Mouse (Mus musculus): ENCODE results near the gene Abraxas1. TPM values are rescaled to one million over a fixed set of nuclear protein-coding genes. Genes with fewer than 3 reads are reported as not detected.

The Abraxas1 gene
- total and polyA plus RNA-seq, 3 experiments: 6.9 to 9.0 (median 8.3) TPM

DNA sequence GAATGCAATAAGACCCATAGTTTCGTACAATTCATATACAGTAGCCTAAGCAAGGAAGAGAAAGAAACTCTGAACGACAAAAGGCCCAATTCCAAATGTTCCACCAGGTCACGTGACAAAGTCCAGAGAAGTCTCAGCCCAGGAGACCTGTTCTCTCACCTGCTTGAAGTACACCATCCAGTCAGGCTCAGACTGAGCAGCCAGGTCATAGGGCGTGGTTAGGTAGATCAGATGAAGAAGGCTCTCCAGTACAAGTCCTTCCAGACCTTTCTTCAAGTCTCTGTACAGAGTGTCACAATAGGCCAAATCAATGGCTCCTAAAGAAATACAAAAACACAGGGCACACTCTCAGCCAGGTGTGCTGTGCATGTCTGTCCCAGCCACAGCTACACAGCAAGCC lies 49.2 kb downstream of the Abraxas1 start:
- TF ChIP-seq POLR2A (IDR thresholded peaks at IDR 0.05; ENCODE audit: insufficient read depth, low read depth, low read length): no peak
- TF ChIP-seq CTCF (IDR thresholded peaks at IDR 0.05): no peak
- no peak for TF ChIP-seq EP300 (IDR thresholded peaks at IDR 0.05; ENCODE audit: insufficient read depth, low read depth, low read length)
- Histone ChIP-seq H3K27me3 (ENCODE audit: control insufficient read depth, insufficient read depth, low read length) (no peaks in the 10 kb centered on the region), H3K27ac (no peak overlapping the region), H3K4me3 (no peak overlapping the region), H3K9ac (ENCODE audit: low read depth, low read length) (no peak overlapping the region), H3K36me3 (ENCODE audit: control insufficient read depth, insufficient read depth, low read length) (no peaks in the 10 kb centered on the region), H3K79me2 (replicated peaks; ENCODE audit: control insufficient read depth, insufficient read depth, low read length) (no peaks in the 10 kb centered on the region), H3K4me1 (ENCODE audit: control insufficient read depth, insufficient read depth, low read length) (no peaks in the 10 kb centered on the region)
- intact Hi-C loops (cut with DNase I): no loop called here
- 95% methylated on average over 4 of the region's 4 CpGs for WGBS
- no peak for DNase-seq

GRCm38 (mm10) chr5:100766026-100766425 lies 54.7 kb downstream of the Abraxas1 start:
- DNase-seq: no peak
- no peaks in the 10 kb centered on the region for H3K79me2 ChIP-seq (replicated peaks; ENCODE audit: control insufficient read depth, insufficient read depth, low read length)
- no peaks in the 10 kb centered on the region for H3K4me1 ChIP-seq (ENCODE audit: control insufficient read depth, insufficient read depth, low read length)
- no peak overlapping the region for H3K9ac ChIP-seq (ENCODE audit: low read depth, low read length)
- intact Hi-C loops (cut with DNase I): no loop called here
- TF ChIP-seq EP300 (IDR thresholded peaks at IDR 0.05; ENCODE audit: insufficient read depth, low read depth, low read length) (no peak), POLR2A (IDR thresholded peaks at IDR 0.05; ENCODE audit: insufficient read depth, low read depth, low read length) (no peak), CTCF (IDR thresholded peaks at IDR 0.05) (no peak)
- H3K27me3 ChIP-seq (ENCODE audit: control insufficient read depth, insufficient read depth, low read length): no peaks in the 10 kb centered on the region
- no peak overlapping the region for H3K4me3 ChIP-seq
- no peak overlapping the region for H3K27ac ChIP-seq
- no peaks in the 10 kb centered on the region for H3K36me3 ChIP-seq (ENCODE audit: control insufficient read depth, insufficient read depth, low read length)
- WGBS: 93% methylated on average over 7 of the region's 7 CpGs

DNA sequence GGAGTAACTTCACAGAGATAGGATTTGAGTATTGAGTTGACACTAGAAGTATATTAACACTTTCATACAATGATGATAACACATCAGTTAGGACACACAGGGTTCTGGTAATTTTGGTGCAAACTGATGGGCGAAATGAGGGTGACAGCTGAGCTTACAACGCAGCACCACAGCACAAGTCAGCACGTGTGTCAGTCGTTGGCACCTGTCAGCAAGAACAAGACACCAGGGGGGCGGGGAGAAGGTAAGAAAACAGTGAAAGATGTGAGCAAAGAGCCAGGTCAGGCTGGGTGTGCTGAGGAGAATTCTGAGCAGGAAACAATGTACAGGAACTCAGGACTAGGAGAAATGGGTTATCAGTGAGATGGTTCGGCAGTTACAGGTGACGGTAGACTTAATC lies 59.0 kb downstream of the Abraxas1 start:
- no peak for DNase-seq
- Histone ChIP-seq H3K4me3 (no peak overlapping the region), H3K79me2 (replicated peaks; ENCODE audit: control insufficient read depth, insufficient read depth, low read length) (no peaks in the 10 kb centered on the region), H3K27ac (no peak overlapping the region), H3K36me3 (ENCODE audit: control insufficient read depth, insufficient read depth, low read length) (no peaks in the 10 kb centered on the region), H3K9ac (ENCODE audit: low read depth, low read length) (no peak overlapping the region), H3K4me1 (ENCODE audit: control insufficient read depth, insufficient read depth, low read length) (no peaks in the 10 kb centered on the region), H3K27me3 (ENCODE audit: control insufficient read depth, insufficient read depth, low read length) (no peaks in the 10 kb centered on the region)
- intact Hi-C loops (cut with DNase I): no loop called here
- TF ChIP-seq EP300 (IDR thresholded peaks at IDR 0.05; ENCODE audit: insufficient read depth, low read depth, low read length): no peak
- no peak for TF ChIP-seq POLR2A (IDR thresholded peaks at IDR 0.05; ENCODE audit: insufficient read depth, low read depth, low read length)
- TF ChIP-seq CTCF (IDR thresholded peaks at IDR 0.05): no peak
- WGBS: 86% methylated on average over 7 of the region's 7 CpGs

- WGBS: 86% methylated on average over 10 of the region's 10 CpGs
- no peaks in the 10 kb centered on the region for H3K79me2 ChIP-seq (replicated peaks; ENCODE audit: control insufficient read depth, insufficient read depth, low read length)
- no peak overlapping the region for H3K4me3 ChIP-seq
- H3K27ac ChIP-seq: no peak overlapping the region
- no peaks in the 10 kb centered on the region for H3K4me1 ChIP-seq (ENCODE audit: control insufficient read depth, insufficient read depth, low read length)
- intact Hi-C loops (cut with DNase I): no loop called here
- no peak for TF ChIP-seq EP300 (IDR thresholded peaks at IDR 0.05; ENCODE audit: insufficient read depth, low read depth, low read length)
- no peak for TF ChIP-seq POLR2A (IDR thresholded peaks at IDR 0.05; ENCODE audit: insufficient read depth, low read depth, low read length)
- no peak for TF ChIP-seq CTCF (IDR thresholded peaks at IDR 0.05)
- no peaks in the 10 kb centered on the region for H3K27me3 ChIP-seq (ENCODE audit: control insufficient read depth, insufficient read depth, low read length)
- no peak for DNase-seq
- no peaks in the 10 kb centered on the region for H3K36me3 ChIP-seq (ENCODE audit: control insufficient read depth, insufficient read depth, low read length)
- no peak overlapping the region for H3K9ac ChIP-seq (ENCODE audit: low read depth, low read length)
Observed at GRCm38 (mm10) chr5:100760049-100760663, 60.6 kb downstream of the Abraxas1 start.

- WGBS: 90% methylated on average over 5 of the region's 5 CpGs
- no peak for TF ChIP-seq EP300 (IDR thresholded peaks at IDR 0.05; ENCODE audit: insufficient read depth, low read depth, low read length)
- no peak for TF ChIP-seq CTCF (IDR thresholded peaks at IDR 0.05)
- TF ChIP-seq POLR2A (IDR thresholded peaks at IDR 0.05; ENCODE audit: insufficient read depth, low read depth, low read length): no peak
- Histone ChIP-seq H3K27ac (no peak overlapping the region), H3K79me2 (replicated peaks; ENCODE audit: control insufficient read depth, insufficient read depth, low read length) (no peaks in the 10 kb centered on the region), H3K27me3 (ENCODE audit: control insufficient read depth, insufficient read depth, low read length) (no peaks in the 10 kb centered on the region), H3K9ac (ENCODE audit: low read depth, low read length) (no peak overlapping the region), H3K4me1 (ENCODE audit: control insufficient read depth, insufficient read depth, low read length) (no peaks in the 10 kb centered on the region), H3K4me3 (no peak overlapping the region), H3K36me3 (ENCODE audit: control insufficient read depth, insufficient read depth, low read length) (no peaks in the 10 kb centered on the region)
- intact Hi-C loops (cut with DNase I): no loop called here
- DNase-seq: no peak
Observed at GRCm38 (mm10) chr5:100758121-100758520, 62.6 kb downstream of the Abraxas1 start.

Other genes starting within 250 kb of the Abraxas1 start
- gene Plac8, start 248.7 kb downstream of the Abraxas1 start, total RNA-seq (2021): 1 to 10 TPM; 1.5 to 3.1 TPM
- 3.7 and 8.0 TPM in 2 replicates for gene Plac8, start 248.7 kb downstream of the Abraxas1 start, polyA plus RNA-seq (2012; rRNA removed)
- 100 to 1,000 TPM in 1 of 2 experiments, 10 to 100 TPM in 1; 95.9 to 109 TPM for gene Coq2, start 145.8 kb downstream of the Abraxas1 start, total RNA-seq (2021)
- 106 and 161 TPM in 2 replicates for gene Coq2, start 145.8 kb downstream of the Abraxas1 start, polyA plus RNA-seq (2012; rRNA removed)
- 1 to 10 TPM; 1.0 to 2.3 TPM for gene Hpse, start 101.2 kb downstream of the Abraxas1 start, total RNA-seq (2021)
- 0.88 and 1.2 TPM in 2 replicates for gene Hpse, start 101.2 kb downstream of the Abraxas1 start, polyA plus RNA-seq (2012; rRNA removed)
- gene Helq, start 22.4 kb downstream of the Abraxas1 start, total RNA-seq (2021): 1 to 10 TPM; 2.1 to 2.9 TPM
- 3.0 and 3.8 TPM in 2 replicates for gene Helq, start 22.4 kb downstream of the Abraxas1 start, polyA plus RNA-seq (2012; rRNA removed)
- 10 to 100 TPM; 77.2 to 78.2 TPM for gene Mrps18c, start 22.3 kb downstream of the Abraxas1 start, total RNA-seq (2021)
- 33.9 and 34.6 TPM in 2 replicates for gene Mrps18c, start 22.3 kb downstream of the Abraxas1 start, polyA plus RNA-seq (2012; rRNA removed)
- 10 to 100 TPM; 22.1 to 24.2 TPM for gene Gpat3, start 24.7 kb upstream of the Abraxas1 start, total RNA-seq (2021)
- 7.1 and 11.8 TPM in 2 replicates for gene Gpat3, start 24.7 kb upstream of the Abraxas1 start, polyA plus RNA-seq (2012; rRNA removed)